Mouse (Mus musculus) midbrain, embryonic 12.5 days (tissue): Measurements from ENCODE around the gene Ski. TPM values are rescaled to one million over a fixed set of nuclear protein-coding genes. Genes with fewer than 3 reads are reported as not detected.

ENCODE experiments used
- ATAC-seq: fragments of 200-750 bp; cut with Nextera tagmentation; 2 replicates; pipeline ENCODE4 v1.8.0; 2017; ENCODE audit warnings: low read depth, moderate TSS enrichment, moderate library complexity; ENCODE audit not compliant: low FRiP score
- H3K27ac ChIP-seq: fragments of 300-500 bp; sonication (generic); replicated peaks from 2 replicates; pipeline ENCODE4 v1.5.1; 2016; ENCODE audit warnings: mild to moderate bottlenecking
- H3K27me3 ChIP-seq: fragments of 300-500 bp; sonication (generic); 2 replicates; pipeline ENCODE4 v1.6.1; 2016; ENCODE audit warnings: mild to moderate bottlenecking
- H3K36me3 ChIP-seq: fragments of 300-500 bp; sonication (generic); 2 replicates; pipeline ENCODE4 v1.6.1; 2016
- H3K4me1 ChIP-seq: fragments of 300-500 bp; sonication (generic); 2 replicates; pipeline ENCODE4 v1.6.1; 2016
- H3K4me2 ChIP-seq: fragments of 300-500 bp; sonication (generic); replicated peaks from 2 replicates; pipeline ENCODE4 v1.6.1; 2016; ENCODE audit warnings: mild to moderate bottlenecking, moderate library complexity
- H3K4me3 ChIP-seq: fragments of 300-500 bp; sonication (generic); 2 replicates; pipeline ENCODE4 v1.5.1; 2016; ENCODE audit warnings: mild to moderate bottlenecking
- H3K9ac ChIP-seq: fragments of 300-500 bp; sonication (generic); replicated peaks from 2 replicates; pipeline ENCODE4 v1.6.1; 2016; ENCODE audit warnings: mild to moderate bottlenecking, moderate library complexity
- H3K9me3 ChIP-seq: fragments of 300-500 bp; sonication (generic); 2 replicates; pipeline ENCODE4 v1.6.1; 2016; ENCODE audit warnings: mild to moderate bottlenecking
- WGBS: fragments of 180-500 bp; shearing (Covaris S2); methylation state at CpG from one replicate; pipeline ENCODE4 v1.1.7; 2016; 5-methylcytosine and 5-hydroxymethylcytosine counted together
- polyA plus RNA-seq: library from polyadenylated mRNA; unstranded; fragments of >200 nt; fragmentation: Nextera tagmentation; extraction: Ambion mirVana; gene quantifications from 2 replicates; pipeline ENCODE4 v1.2.1, GENCODE M21; 2016

Ski gene
- polyA plus RNA-seq, 1 experiment from 2014 or later = 12.2 TPM

- Histone ChIP-seq H3K4me2 (no peak overlapping the region), H3K27ac (no peak overlapping the region), H3K36me3 (no peaks in the 10 kb centered on the region), H3K4me3 (no peak overlapping the region), H3K4me1 (peaks cover 18% of the 10 kb centered on the region), H3K27me3 (no peaks in the 10 kb centered on the region), H3K9me3 (no peaks in the 10 kb centered on the region), H3K9ac (no peak overlapping the region)
- 74% methylated on average over 10 of the region's 10 CpGs for WGBS
- no peak for ATAC-seq
Measured at GRCm38 (mm10) chr4:155118278-155118677, 104.1 kb downstream of the Ski start.

GRCm38 (mm10) chr4:155117396-155117978 lies 104.9 kb downstream of the Ski start:
- Histone ChIP-seq H3K27me3 (no peaks in the 10 kb centered on the region), H3K4me1 (peaks cover 11% of the 10 kb centered on the region), H3K9ac (no peak overlapping the region), H3K9me3 (no peaks in the 10 kb centered on the region), H3K27ac (no peak overlapping the region), H3K4me3 (no peak overlapping the region), H3K4me2 (no peak overlapping the region), H3K36me3 (no peaks in the 10 kb centered on the region)
- 80% methylated on average over 6 of the region's 6 CpGs for WGBS
- ATAC-seq = no peak

- 85% methylated on average over 4 of the region's 4 CpGs for WGBS
- H3K9me3 ChIP-seq = no peaks in the 10 kb centered on the region
- no peak overlapping the region for H3K27ac ChIP-seq
- ATAC-seq = no peak
- H3K27me3 ChIP-seq = no peaks in the 10 kb centered on the region
- H3K4me3 ChIP-seq = no peak overlapping the region
- H3K9ac ChIP-seq = no peak overlapping the region
- no peaks in the 10 kb centered on the region for H3K36me3 ChIP-seq
- peaks cover 3% of the 10 kb centered on the region; the same call in 1 of the 2 replicates for H3K4me1 ChIP-seq
- H3K4me2 ChIP-seq = no peak overlapping the region
Measured at GRCm38 (mm10) chr4:155116607-155117006, 105.8 kb downstream of the Ski start.

GRCm38 (mm10) chr4:155113766-155114410 lies 108.5 kb downstream of the Ski start:
- no peak overlapping the region for H3K4me2 ChIP-seq
- 68% methylated on average over 8 of the region's 8 CpGs for WGBS
- ATAC-seq = no peak
- peaks cover 3% of the 10 kb centered on the region; the same call in 1 of the 2 replicates for H3K4me1 ChIP-seq
- H3K9me3 ChIP-seq = no peaks in the 10 kb centered on the region
- H3K27me3 ChIP-seq = no peaks in the 10 kb centered on the region
- no peak overlapping the region for H3K4me3 ChIP-seq
- no peak overlapping the region for H3K27ac ChIP-seq
- H3K36me3 ChIP-seq = no peaks in the 10 kb centered on the region
- H3K9ac ChIP-seq = no peak overlapping the region

- no peak overlapping the region for H3K4me3 ChIP-seq
- no peaks in the 10 kb centered on the region for H3K36me3 ChIP-seq
- H3K4me1 ChIP-seq = no peaks in the 10 kb centered on the region
- ATAC-seq = no peak
- WGBS = 92% methylated on average over 5 of the region's 5 CpGs
- no peak overlapping the region for H3K9ac ChIP-seq
- H3K4me2 ChIP-seq = no peak overlapping the region
- no peaks in the 10 kb centered on the region for H3K9me3 ChIP-seq
- no peak overlapping the region for H3K27ac ChIP-seq
- H3K27me3 ChIP-seq = no peaks in the 10 kb centered on the region
Measured at GRCm38 (mm10) chr4:155109471-155109870, 112.9 kb downstream of the Ski start.

- WGBS = 94% methylated on average over 4 of the region's 4 CpGs
- Histone ChIP-seq H3K4me2 (no peak overlapping the region), H3K4me3 (no peak overlapping the region), H3K27ac (no peak overlapping the region), H3K27me3 (no peaks in the 10 kb centered on the region), H3K9me3 (no peaks in the 10 kb centered on the region), H3K4me1 (no peaks in the 10 kb centered on the region), H3K9ac (no peak overlapping the region), H3K36me3 (no peaks in the 10 kb centered on the region)
- no peak for ATAC-seq
Measured at GRCm38 (mm10) chr4:155107886-155108285, 114.5 kb downstream of the Ski start.

Other genes with a start within 250 kb of the Ski start
- 3.6 and 3.7 TPM in 2 replicates for gene Plch2, start 165.8 kb downstream of the Ski start, polyA plus RNA-seq
- 16.0 and 19.2 TPM in 2 replicates for gene Pex10, start 155.6 kb downstream of the Ski start, polyA plus RNA-seq
- gene Rer1, start 136.2 kb downstream of the Ski start, polyA plus RNA-seq = 122 and 132 TPM in 2 replicates
- 5.6 and 5.7 TPM in 2 replicates for gene Morn1, start 136.0 kb downstream of the Ski start, polyA plus RNA-seq
- gene Faap20, start 27.2 kb upstream of the Ski start, polyA plus RNA-seq = 102 TPM in 2 replicates
- gene Prkcz, start 138.8 kb upstream of the Ski start, polyA plus RNA-seq = 30.9 and 32.6 TPM in 2 replicates
- 0.27 TPM in 1 of 2 replicates, not detected in the other for gene Gabrd, start 175.5 kb upstream of the Ski start, polyA plus RNA-seq
- gene Cfap74, start 186.6 kb upstream of the Ski start, polyA plus RNA-seq = 5.6 and 6.9 TPM in 2 replicates
- 0.20 TPM in 1 of 2 replicates, not detected in the other for gene Tmem52, start 246.5 kb upstream of the Ski start, polyA plus RNA-seq